Mouse (Mus musculus) left cerebral cortex, adult 18-20 months (tissue): ENCODE results near the gene Cldn14. TPM values are rescaled to one million over a fixed set of nuclear protein-coding genes. Genes with fewer than 3 reads are reported as not detected.
A peak's percentile ranks its signal among the peaks of the same experiment; 100 is the strongest.
"Not testable (repeated sequence)": the region's sequence is repeated elsewhere in the genome, so short reads cannot be mapped to it uniquely, and the experiment has no call there.

ENCODE experiments used
- DNase-seq, 2 experiments: peaks; one replicate each; pipeline ENCODE4 v3.0.0; 2021 to 2022; ENCODE audit warnings: low spot score in 2 of 2, mixed read lengths in 1 of 2
- long read RNA-seq, 2 experiments: library from polyadenylated mRNA; stranded (forward); transcript quantifications; one replicate each; pipeline ENCODE4 v2.0.0; 2021
- total RNA-seq, 2 experiments: library from RNA; stranded (reverse); gene quantifications; 2 replicates each; pipeline ENCODE4 v1.2.3; 2021

Gene Cldn14
- not detected for total RNA-seq
- long read RNA-seq, experiment 1, partial matches to known transcripts = 0 of 1 reads
- long read RNA-seq, experiment 1, other reads (novel, unspliced or antisense) = 0 of 1 reads
- long read RNA-seq, experiment 2 = 0 reads

- no peak for DNase-seq
Measured at GRCm38 (mm10) chr16:94008737-94009136, at the start of gene Cldn14. Cldn14 (minus strand) TSS chr16:94008837.

DNA sequence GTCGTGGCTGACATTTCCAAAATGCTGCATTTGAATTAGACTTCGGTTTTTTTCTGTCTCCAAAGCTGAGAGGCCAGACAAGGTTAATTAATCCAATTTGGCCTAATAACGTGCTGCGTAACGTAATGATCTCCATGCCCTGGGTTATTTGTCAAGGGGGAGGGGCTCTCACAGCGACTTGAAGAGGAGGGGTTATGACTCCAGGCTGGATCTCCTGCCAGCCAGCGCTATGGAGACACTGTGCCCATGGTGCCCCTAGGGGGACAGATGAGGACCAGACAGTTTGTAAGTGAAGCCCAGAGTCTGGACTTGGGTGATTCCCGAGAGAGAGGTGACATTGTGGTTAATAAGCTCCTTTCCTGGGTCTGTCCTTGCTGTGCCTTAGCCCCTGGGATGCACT lies 46.9 kb upstream of the Cldn14 start:
- no peak for DNase-seq

- no peak for DNase-seq
Measured at GRCm38 (mm10) chr16:94055176-94055575, 46.5 kb upstream of the Cldn14 start.

- no peak for DNase-seq
Measured at GRCm38 (mm10) chr16:94050368-94050767, 41.7 kb upstream of the Cldn14 start.

DNA sequence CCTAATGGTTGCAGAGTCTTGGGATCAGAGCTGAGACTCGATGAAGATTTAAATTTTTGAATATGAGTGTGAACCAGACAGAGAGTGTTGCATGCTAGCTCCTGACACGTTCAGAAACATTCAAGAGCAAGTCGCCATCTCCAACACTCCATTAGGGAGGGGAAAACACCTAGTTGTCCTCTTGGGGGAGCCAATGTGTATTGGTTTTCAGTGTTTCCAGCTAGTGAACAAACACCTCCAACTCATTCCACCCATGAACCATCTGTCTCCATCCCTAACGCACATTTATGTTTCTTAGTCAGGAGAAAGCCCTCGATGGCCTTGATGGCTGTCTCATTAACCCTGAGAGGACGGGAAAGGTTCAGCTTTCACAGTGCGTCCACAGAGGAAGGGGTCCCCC lies 36.4 kb upstream of the Cldn14 start:
- peak; percentile 13 to 28 for DNase-seq

- no peak for DNase-seq
Measured at GRCm38 (mm10) chr16:94043797-94044196, 35.2 kb upstream of the Cldn14 start.

GRCm38 (mm10) chr16:94041065-94041712 lies 32.6 kb upstream of the Cldn14 start:
- no peak for DNase-seq

DNA sequence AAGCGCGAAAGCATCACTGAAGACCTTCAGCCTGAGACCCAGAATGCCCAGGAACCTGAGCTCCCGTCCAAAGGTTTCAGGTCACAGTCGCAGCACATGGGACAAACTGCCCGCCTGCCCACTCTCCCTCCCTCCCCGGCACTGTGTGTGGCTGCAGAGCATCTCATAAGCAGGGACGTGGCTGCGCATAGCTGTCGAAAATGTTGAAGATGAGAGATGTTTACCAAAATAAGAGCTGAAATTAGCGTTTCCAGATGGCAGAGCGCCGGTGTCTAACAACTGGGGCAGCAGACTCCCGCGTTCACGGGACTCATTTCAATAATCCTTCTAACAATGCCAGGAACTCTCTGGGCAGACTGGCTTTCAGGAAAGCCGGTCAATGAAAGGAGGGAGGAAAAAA lies 31.8 kb upstream of the Cldn14 start:
- DNase-seq = no peak

GRCm38 (mm10) chr16:94038986-94039341 lies 30.3 kb upstream of the Cldn14 start:
- DNase-seq = no peak

DNA sequence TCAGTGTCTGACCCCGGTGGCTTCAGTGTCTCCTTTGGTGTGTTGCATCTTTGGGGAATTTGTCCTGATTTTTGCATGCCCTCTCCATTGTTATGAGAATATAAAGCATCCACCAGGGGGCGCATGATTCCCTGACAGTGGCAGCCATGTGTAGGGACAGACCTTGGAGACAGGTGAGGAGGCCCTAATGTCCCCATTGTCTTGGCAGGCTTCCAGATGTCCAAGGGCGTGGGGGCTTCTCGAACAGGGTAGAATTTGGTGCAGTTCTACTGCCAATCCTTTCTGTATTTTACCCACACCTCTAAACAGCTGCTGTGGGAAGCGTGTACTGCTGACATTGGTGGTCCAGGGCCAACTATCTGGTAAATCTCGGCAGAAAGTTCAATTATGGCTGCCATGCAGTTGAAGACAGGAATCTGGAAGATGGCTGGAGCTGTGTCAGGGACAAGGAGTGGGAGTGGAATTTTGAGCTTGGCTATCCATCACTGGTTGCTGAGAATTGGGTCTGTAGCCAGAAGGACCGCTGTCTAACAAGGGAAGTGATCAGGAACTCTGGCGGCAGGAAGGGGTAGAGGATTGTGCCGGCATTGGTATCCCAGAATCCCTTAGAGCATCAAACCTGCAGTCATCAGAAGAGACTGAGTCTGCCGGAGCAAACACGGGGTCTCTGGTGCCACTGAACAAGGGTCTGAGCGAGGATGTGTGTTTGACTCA lies 29.8 kb upstream of the Cldn14 start:
- peak; percentile 40 to 74 for DNase-seq

DNA sequence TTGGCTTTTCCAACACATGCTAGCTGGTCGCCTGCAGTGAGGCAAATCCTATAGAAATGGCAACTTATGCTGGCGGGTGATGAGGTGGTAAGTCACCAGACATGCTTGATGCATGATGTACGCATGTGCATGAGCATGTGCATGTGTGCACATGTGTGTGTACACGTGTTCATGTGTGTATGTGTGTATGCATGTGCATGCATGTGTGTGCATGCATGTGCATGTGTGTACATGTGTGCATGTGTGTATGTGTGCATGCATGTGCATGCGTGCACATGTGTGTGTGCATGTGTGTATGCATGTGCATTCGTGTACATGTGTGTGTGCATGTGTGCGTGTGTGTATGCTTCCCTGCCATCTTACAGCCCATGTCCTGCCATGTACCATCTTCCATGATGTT lies 28.6 kb upstream of the Cldn14 start:
- no peak for DNase-seq

- DNase-seq = no peak
Measured at GRCm38 (mm10) chr16:94034152-94034551, 25.5 kb upstream of the Cldn14 start.

DNA sequence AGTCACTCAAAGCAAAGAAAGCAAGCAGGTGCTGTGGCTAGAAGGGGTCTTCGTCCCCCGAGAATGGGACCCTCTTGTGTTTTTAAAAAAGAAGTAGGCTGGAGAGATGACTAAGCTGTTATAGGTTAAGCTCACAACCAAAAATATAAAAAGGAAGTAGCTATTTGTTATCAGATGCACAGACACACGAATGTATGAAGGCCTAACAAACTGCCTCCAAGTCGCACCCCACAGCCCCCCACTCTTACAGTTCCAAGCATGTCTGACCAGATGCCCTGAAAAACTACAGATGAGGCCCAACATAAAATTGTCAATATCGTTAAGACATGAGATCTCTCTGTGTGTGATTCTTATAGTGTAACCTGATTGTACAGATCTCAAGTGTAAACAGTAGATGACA lies 23.6 kb upstream of the Cldn14 start:
- no peak for DNase-seq

GRCm38 (mm10) chr16:94023352-94024280 lies 15.0 kb upstream of the Cldn14 start:
- no peak for DNase-seq

DNA sequence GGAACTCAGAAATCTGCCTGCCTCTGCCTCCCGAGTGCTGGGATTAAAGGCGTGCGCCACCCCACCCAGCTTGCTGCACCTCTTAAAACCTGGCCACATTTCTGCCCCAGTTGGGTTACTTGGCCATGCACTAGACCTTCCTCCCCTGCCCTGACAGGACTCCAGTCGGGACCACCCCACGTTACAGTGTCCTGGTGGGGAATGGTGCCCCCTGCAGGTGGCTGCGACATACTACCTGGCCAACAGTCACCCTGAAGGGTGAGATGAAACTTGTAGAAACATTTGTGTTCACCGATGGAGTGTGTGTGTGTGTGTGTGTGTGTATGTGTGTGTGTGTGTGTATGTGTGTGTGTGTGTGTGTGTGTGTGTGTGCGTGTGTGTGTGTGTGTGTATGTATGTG lies 11.1 kb upstream of the Cldn14 start:
- not testable (repeated sequence) for DNase-seq

- no peak for DNase-seq
Measured at GRCm38 (mm10) chr16:94017953-94018352, 9.3 kb upstream of the Cldn14 start.

GRCm38 (mm10) chr16:94014489-94015096 lies 6.0 kb upstream of the Cldn14 start:
- DNase-seq = no peak

DNA sequence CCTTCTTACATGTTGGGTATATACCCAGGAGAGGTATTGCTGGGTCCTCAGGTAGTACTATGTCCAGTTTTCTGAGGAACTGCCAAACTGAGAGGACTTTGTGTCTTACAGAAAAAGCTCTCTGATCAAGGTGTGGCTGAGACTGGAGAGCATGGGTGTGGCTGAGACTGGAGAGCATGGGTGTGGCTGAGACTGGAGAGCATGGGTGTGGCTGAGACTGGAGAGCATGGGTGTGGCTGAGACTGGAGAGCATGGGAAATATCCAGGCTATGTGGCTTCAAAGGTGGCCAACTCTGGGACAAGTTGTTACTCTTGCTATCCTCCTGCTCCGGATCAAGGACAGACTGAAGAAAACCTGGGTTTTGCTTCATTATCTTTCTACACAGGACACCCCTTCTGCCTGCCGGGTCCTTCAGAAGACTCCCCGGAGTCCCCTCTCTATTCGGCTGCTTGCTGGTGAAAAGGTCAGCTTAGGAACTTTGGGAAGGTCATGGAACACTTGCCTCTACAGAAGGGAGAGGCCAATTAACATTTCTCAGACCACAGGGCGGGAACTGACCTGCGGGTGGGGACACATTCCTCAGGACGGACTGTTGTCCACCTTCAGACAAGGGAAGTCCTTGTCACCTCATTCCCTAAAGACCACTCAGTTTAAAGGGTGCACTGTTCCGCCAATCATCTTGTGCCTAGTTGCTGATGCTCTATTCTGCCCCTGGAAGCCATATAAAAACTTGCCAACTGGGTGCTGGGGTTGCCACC lies 4.9 kb upstream of the Cldn14 start:
- DNase-seq = not testable (repeated sequence)

DNA sequence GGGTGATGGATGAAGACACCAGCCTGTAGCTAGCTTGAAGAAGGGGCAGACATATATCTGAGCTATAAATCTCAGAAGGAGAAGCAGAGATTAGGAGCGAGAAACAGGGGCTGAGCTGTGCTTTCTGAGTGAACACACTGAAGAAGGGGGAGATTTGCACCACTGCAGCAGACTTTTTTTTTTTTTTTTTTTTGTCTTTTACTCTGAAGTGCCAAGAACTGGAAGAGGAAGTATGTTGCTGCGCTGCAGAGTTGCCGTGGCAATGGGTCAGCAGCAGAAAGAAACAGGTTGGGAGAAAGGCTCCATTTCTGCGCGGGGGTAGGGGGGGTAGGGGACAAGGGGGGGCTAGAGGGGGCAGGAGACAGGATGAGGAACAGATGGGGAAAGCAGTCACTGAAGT lies 2.6 kb upstream of the Cldn14 start:
- DNase-seq = no peak

DNA sequence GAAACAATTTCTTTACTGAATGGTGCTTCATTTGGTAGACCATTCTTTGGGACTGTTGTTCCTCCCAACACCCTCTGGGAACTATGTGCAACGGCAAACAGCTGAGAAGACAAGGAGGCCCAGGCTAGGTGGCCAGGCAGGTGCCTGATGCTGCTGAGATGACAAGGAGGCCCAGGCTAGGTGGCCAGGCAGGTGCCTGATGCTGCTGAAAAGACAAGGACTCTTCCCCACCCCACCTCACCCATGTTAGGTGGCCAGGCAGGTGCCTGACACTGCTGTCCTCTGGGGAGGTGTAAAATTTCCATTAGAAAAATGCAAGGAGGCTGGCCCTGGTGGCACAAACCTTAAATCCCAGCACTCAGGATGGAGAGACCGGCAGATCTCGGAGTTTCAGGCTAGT lies 2.0 kb upstream of the Cldn14 start:
- DNase-seq = no peak

DNA sequence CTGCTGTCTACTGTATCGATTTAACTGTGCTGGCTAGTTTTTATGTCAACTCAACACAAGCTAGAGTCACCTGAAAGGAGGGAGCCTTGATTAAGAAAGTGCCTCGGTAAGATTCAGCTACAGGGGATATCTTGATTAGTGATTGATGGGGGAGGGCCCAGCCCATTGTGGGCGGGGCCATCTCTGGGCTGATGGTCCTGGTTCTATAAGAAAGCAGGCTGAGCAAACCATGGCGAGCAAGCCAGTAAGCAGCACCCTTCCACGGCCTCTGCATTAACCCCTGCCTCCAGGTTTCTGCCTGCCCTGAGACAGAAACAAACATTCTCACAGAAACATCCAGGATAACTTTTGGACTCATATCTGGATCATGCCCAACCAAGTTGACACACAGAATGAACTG lies 1.5 kb upstream of the Cldn14 start:
- no peak for DNase-seq
